Mouse (Mus musculus) erythroblast, embryonic 14.5 days (primary cell): ENCODE data around the gene Podxl2. TPM values are rescaled to one million over a fixed set of nuclear protein-coding genes. Genes with fewer than 3 reads are reported as not detected.

Experiments used
- H3K27me3 ChIP-seq: 2 replicates; pipeline ENCODE4 v1.6.1; 2012; ENCODE audit warnings: inconsistent platforms; ENCODE audit not compliant: control insufficient read depth
- H3K36me3 ChIP-seq: 2 replicates; pipeline ENCODE4 v1.6.1; 2012; ENCODE audit warnings: mild to moderate bottlenecking, inconsistent platforms; ENCODE audit not compliant: control insufficient read depth
- H3K4me1 ChIP-seq: 2 replicates; pipeline ENCODE4 v1.6.1; 2012; ENCODE audit warnings: inconsistent platforms; ENCODE audit not compliant: control insufficient read depth
- H3K4me3 ChIP-seq: replicated peaks from 2 replicates; pipeline ENCODE3; 2012; ENCODE audit warnings: moderate library complexity, mild to moderate bottlenecking, inconsistent platforms
- H3K9me3 ChIP-seq: 2 replicates; pipeline ENCODE4 v1.6.1; 2012; ENCODE audit warnings: low read length, inconsistent platforms, mixed read lengths; ENCODE audit not compliant: control insufficient read depth
- GATA1 ChIP-seq: IDR thresholded peaks from 2 replicates; pipeline ENCODE4 v1.6.1; 2012; ENCODE audit warnings: low read length, inconsistent platforms, mixed read lengths
- TAL1 ChIP-seq: IDR thresholded peaks from 3 replicates; pipeline ENCODE4 v1.6.1; 2012; ENCODE audit warnings: low read length, inconsistent platforms, mixed read lengths
- polyA plus RNA-seq: library from polyadenylated mRNA; stranded (reverse); fragments of >175 nt; gene quantifications from 2 replicates; pipeline ENCODE4 v1.2.3, GENCODE M21; 2012

Podxl2 gene
- 0.18 and 0.28 TPM in 2 replicates for polyA plus RNA-seq

DNA sequence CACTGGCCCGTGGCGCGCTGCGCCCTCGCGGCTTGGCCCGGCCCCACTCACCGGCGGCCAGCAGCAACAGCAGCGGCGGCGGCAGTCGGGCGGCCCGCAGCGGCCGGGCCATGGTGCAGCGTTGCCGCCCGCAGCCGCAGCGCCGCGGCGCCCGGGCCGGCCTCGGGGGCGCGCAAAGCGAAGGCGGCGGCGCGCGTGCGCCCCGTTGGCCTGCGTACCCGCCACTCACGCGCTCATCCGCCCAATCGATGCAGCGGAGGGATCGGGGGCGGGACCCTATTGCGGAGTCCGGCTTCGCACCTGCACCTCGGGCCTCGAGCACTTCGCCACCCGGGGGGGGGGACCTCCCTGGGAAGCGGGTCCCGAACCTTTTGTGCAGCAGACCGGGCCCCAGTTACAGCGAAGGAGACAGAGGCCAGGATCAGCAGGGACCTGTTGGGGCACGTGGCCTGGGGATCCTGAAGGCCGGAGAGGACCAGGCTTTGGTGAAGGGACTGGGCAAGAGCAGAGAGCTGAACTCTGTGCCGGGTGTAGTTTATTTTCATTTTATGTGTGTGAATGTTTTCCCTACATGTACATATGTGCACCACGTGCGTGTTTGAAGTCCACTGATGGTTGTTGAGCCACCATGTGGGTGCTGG is at the start of gene Podxl2:
Gene Podxl2 (minus strand): TSS at position 177 of the 641 bp plus-strand sequence.
- peaks cover 70% of the 10 kb centered on the region for H3K27me3 ChIP-seq
- TF ChIP-seq GATA1 (no peak), TAL1 (no peak)

DNA sequence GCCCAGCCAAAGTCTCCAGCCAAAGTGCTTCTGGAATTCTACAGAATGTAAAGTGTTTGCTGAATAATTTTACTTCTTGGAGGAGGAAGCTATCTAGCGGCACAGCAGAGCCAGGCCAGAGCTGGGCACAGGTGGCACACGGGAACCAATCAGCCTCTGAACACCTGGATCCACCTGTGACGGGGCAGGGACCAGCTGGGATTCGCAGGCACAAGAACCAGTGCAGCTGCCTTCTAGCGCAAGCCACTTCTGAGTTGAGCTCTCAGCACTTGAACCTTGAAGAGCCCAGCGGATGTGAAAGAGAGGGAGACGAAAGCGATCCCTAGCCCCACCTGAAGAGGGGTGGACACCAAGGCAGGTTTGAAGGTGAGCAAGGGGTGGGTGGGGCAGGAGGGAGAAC is 44.0 kb upstream of the Podxl2 start:
- Histone ChIP-seq H3K27me3 (peaks cover 4% of the 10 kb centered on the region; the same call in 1 of the 2 replicates), H3K36me3 (peaks cover 21% of the 10 kb centered on the region), H3K4me3 (no peak overlapping the region), H3K4me1 (peaks cover 52% of the 10 kb centered on the region), H3K9me3 (peaks cover 6% of the 10 kb centered on the region; the same call in 1 of the 2 replicates)
- no peak for TF ChIP-seq GATA1
- TF ChIP-seq TAL1: no peak

More for the DNA sequence above, at the start of gene Podxl2:
- Histone ChIP-seq H3K4me1 (peaks cover 10% of the 10 kb centered on the region), H3K9me3 (peaks cover 24% of the 10 kb centered on the region), H3K36me3 (peaks cover 5% of the 10 kb centered on the region), H3K4me3 (peak within 1 kb of the TSS; percentile 40)

DNA sequence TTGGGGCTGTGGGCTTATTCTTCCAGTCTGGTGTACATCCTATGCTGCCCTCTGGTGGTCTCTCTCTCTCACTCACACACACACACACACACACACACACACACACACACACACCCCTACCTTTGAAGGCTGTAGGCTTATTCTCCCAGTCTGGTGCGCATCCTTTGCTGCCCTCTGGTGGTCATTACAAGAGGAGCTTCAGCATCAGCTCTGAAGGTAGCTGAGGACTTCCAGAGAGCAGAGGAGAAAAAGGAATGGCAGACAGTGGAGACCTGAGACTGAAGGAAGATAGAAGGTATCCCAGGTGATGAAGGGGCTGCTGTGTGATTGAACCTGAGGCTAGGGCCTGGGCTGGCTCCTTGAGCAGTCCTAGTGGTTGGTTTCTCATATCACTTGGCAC is 41.3 kb upstream of the Podxl2 start:
- peak overlapping the region; percentile 62 for H3K4me3 ChIP-seq
- H3K4me1 ChIP-seq: peaks cover 75% of the 10 kb centered on the region
- H3K36me3 ChIP-seq: peaks cover 47% of the 10 kb centered on the region
- TF ChIP-seq GATA1: no peak
- TF ChIP-seq TAL1: no peak
- H3K27me3 ChIP-seq: peaks cover 4% of the 10 kb centered on the region; the same call in 1 of the 2 replicates
- peaks cover 6% of the 10 kb centered on the region; the same call in 1 of the 2 replicates for H3K9me3 ChIP-seq

DNA sequence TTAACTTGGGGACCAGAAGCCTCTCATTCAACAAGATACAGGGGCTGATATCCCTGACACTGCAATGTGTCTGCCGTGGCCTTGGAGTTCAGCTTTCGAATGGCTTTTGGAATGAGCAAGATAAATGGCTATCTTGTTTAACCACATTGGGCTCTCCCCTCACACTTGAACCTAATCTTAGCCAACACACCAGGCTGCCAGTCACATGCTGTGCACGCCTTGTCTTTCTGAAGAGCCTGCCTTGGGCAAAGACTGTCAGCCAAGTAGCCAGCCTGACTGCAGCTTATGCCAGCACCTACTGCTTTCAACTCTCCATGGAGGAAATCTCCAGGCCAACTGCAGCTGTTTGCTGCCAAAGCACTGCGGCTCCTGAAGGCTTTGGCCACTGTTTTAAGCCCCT is 40.7 kb upstream of the Podxl2 start:
- peak; percentile 98 for TF ChIP-seq GATA1
- TF ChIP-seq TAL1: peak; percentile 99
- peak overlapping the region; percentile 62 for H3K4me3 ChIP-seq

DNA sequence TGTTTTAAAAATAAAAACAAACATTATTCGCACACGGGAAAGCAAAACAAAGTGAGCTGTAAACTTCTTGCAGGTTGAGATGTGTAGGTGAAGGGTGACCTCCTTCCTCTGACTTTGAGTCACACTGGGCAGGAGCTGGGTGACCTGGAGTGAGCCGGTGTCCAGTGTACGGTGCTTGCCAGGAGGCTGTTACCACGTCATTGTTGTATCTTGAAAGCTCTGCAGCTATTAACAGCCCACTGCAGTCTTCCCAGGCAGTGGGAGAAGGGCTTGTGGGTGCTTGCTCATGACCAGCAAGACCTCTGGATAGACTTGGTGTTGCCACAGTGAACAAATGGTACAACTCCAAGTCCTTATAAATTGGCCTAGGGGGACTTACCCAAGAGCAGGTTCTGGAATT is 40.0 kb upstream of the Podxl2 start:
- H3K27me3 ChIP-seq: peaks cover 4% of the 10 kb centered on the region; the same call in 1 of the 2 replicates
- peak overlapping the region; percentile 62 for H3K4me3 ChIP-seq
- peaks cover 6% of the 10 kb centered on the region; the same call in 1 of the 2 replicates for H3K9me3 ChIP-seq
- TF ChIP-seq GATA1 (no peak), TAL1 (no peak)
- peaks cover 83% of the 10 kb centered on the region for H3K4me1 ChIP-seq
- H3K36me3 ChIP-seq: peaks cover 61% of the 10 kb centered on the region

More for the DNA sequence above, 40.7 kb upstream of the Podxl2 start:
- H3K9me3 ChIP-seq: peaks cover 6% of the 10 kb centered on the region; the same call in 1 of the 2 replicates
- H3K4me1 ChIP-seq: peaks cover 81% of the 10 kb centered on the region
- H3K27me3 ChIP-seq: peaks cover 4% of the 10 kb centered on the region; the same call in 1 of the 2 replicates
- peaks cover 54% of the 10 kb centered on the region for H3K36me3 ChIP-seq

DNA sequence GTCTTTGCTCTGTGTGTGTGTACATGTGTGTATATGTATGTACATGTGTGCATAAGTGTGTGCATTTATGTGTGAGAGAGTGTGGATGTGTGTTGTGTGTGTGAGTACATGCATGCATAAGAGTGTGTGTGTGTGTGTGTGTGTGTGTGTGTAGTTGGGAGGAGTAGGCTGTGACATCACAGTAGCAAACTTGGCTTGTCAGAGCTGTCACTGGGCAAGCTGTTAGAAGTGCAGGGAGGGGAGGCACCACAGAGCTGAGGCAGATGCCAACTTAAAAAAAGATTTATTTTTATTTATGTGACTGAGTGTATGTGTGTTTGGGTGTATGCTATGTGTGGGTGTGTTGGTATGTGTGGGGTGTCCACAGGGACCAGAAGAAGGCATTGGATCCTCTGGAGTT is 38.6 kb upstream of the Podxl2 start:
- Histone ChIP-seq H3K27me3 (no peaks in the 10 kb centered on the region), H3K36me3 (peaks cover 74% of the 10 kb centered on the region), H3K4me1 (peaks cover 94% of the 10 kb centered on the region), H3K9me3 (peaks cover 6% of the 10 kb centered on the region; the same call in 1 of the 2 replicates), H3K4me3 (no peak overlapping the region)
- no peak for TF ChIP-seq GATA1
- TF ChIP-seq TAL1: no peak

DNA sequence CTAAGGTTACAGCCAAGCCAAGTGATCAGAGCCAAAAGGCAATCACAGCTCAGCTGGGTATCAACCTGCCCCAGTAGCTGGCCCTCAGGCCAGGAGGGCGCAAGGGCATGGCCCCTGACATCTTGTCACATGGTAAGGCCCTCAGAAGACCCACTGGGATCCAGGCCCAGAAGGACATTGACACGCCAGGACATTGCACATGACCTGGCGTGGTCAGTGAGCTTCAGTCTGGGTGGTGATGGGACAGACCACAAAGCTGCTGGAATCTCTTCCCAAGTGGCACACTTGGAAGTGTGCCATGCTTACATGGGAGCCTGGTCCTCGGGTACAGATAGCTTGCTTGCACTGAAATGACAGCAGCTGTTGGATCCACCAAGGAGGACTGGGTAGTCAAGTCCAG is 38.2 kb upstream of the Podxl2 start:
- Histone ChIP-seq H3K27me3 (no peaks in the 10 kb centered on the region), H3K36me3 (peaks cover 78% of the 10 kb centered on the region), H3K4me3 (no peak overlapping the region), H3K9me3 (peaks cover 6% of the 10 kb centered on the region; the same call in 1 of the 2 replicates), H3K4me1 (peaks cover 94% of the 10 kb centered on the region)
- TF ChIP-seq GATA1 (no peak), TAL1 (no peak)

DNA sequence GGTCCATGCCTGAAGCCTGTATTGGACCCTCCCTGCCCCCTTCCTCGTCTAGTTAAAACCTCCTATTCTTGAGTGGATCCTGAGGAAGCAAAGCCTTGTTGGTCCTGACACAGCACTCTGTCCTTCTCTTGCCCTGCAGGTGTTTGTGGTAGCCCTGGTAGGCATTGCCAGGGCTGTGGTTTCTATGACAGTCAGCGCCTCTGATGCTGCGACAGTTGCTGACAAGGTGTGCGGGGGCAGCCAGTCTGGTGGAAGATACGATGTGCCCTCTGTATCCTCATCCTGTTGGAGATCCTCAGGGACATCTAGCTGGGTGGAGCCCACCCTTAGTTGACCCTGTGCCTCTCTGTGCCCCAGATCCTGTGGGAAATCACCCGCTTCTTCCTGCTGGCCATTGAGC is 34.3 kb upstream of the Podxl2 start:
- Histone ChIP-seq H3K27me3 (no peaks in the 10 kb centered on the region), H3K9me3 (no peaks in the 10 kb centered on the region), H3K36me3 (peaks cover 100% of the 10 kb centered on the region), H3K4me1 (peaks cover 94% of the 10 kb centered on the region), H3K4me3 (no peak overlapping the region)
- TF ChIP-seq GATA1 (no peak), TAL1 (no peak)

DNA sequence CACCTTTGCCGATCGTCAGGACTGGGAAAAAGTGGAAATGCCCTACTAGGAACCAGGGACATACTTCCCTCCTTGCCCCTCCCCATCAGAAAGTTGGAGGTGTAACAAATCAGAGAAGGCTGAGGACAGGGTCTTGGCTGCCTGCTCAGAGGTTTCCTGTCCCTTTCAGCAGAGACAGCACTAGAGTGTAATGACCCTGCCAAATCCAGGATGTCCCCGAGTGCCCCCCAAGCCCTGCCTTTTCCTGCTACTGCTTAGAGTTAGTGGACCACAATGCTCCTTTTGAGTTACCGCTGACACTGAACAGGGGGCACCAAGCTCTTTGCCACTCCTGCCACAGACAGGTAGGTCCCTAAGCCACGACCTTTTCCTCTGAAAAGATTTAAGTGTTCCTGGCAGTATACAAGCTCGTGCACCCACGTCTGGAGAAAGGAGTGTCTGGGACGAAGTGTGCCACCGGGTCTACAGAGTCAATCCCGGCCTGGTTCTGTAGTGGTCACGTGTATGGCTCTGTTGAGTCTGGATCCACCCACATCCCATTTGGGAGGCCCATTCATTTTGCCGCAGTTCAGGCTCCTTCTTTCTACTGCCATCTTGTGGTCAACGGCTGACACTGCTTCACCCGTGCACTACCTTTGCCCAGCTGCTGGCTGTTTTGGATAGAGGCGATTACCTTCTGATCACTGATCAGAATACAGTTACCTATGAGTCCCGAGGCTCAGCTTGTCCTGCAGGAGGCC is 31.7 kb upstream of the Podxl2 start:
- H3K4me3 ChIP-seq: peak overlapping the region; percentile 30

More for the DNA sequence above, 31.7 kb upstream of the Podxl2 start:
- Histone ChIP-seq H3K27me3 (no peaks in the 10 kb centered on the region), H3K9me3 (no peaks in the 10 kb centered on the region), H3K36me3 (peaks cover 85% of the 10 kb centered on the region), H3K4me1 (peaks cover 89% of the 10 kb centered on the region)
- no peak for TF ChIP-seq GATA1
- no peak for TF ChIP-seq TAL1
